Mouse (Mus musculus) cerebellum, adult 2 months (tissue): Measurements from ENCODE around the gene Cnnm4.

Experiments used
- CTCF ChIP-seq: fragments of 200-500 bp; IDR thresholded peaks from 2 replicates; pipeline ENCODE4 v1.5.1; 2011; ENCODE audit warnings: low read depth, mild to moderate bottlenecking, control low read depth, low read length, moderate library complexity, borderline replicate concordance; ENCODE audit not compliant: insufficient read depth
- POLR2A ChIP-seq: fragments of 200-500 bp; IDR thresholded peaks from 2 replicates; pipeline ENCODE4 v1.6.1; 2011; ENCODE audit warnings: low read length, control low read depth, borderline replicate concordance; ENCODE audit not compliant: insufficient read depth

- TF ChIP-seq CTCF (no peak), POLR2A (no peak)
Measured at GRCm38 (mm10) chr1:36531461-36531860, 60.0 kb downstream of the Cnnm4 start.
